Mouse (Mus musculus): ENCODE data around the gene Ccdc28b.

DNA sequence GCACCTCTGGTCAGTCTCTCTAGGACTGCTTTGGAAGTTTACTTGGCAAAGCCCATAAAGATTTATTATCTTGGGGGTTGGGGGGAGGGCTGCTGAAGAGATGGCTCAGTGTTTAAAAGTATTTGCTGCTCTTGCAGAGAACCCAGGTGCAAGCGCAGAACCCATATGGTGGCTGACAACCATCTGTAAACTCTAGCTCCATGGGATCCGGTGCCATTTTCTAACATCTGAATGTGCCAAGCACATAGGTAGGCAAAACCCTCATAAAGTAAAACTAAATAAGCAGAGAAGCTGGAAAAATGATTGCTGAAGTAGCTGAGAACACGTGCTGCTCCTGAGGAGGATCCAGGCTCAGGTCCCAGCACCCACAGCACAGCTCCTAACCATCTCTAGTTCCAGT, 37.8 kb upstream of the Ccdc28b start:
- no peak for TF ChIP-seq CTCF (IDR thresholded peaks at IDR 0.05; ENCODE audit: insufficient read depth, low read length)
- TF ChIP-seq POLR2A (IDR thresholded peaks at IDR 0.05; ENCODE audit: borderline replicate concordance, extremely low read depth, low read depth, low read length) = no peak

All from lung, adult 2 months (tissue).